Mouse (Mus musculus): ENCODE measurements around the gene Smim20.

Smim20 gene

DNA sequence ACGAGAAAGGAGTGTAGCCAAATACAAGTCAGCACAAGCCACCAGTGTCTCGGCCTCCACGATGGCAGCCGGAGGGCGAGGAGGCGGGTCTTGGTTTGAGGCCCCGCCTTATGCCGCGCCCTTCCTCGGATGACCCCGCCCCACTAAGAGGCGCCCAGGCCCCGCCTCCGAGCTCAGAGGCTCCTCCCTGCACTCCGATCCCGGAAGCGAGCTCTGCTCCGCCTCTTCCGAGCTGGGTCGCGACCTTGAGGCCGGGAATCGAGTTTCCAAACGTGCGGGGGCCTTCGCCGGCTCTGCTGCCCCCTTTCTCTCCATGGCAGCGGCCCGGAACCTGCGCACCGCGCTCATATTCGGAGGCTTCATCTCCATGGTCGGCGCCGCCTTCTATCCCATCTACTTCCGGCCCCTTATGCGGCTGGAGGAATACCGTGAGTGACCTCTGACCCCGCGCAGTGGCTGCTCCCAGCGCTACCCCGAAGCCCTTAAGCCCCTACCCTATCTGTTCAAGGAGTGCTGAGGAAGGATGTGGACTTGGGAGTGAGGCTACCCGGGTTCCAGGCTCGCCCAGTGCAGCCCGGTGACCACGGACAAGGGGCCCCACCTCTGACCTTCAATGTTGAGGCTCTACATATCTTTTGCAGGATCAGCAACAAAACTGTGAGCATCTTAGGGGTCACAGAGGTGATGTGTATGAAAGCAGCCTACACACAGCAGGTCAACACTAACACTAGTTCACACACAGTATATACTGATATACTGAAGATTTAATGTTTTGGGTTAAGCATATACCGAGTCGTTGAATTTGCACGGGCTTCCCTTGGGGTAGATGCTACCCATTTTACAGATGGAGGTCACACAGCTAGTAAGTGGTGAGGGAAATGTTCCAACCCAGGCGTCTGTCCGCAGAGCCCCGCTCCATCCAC is at the start of gene Smim20:
Smim20 (plus strand) TSS at position 153 of the 923 bp plus-strand sequence.
- DNase-seq = peak; percentile 85

DNA sequence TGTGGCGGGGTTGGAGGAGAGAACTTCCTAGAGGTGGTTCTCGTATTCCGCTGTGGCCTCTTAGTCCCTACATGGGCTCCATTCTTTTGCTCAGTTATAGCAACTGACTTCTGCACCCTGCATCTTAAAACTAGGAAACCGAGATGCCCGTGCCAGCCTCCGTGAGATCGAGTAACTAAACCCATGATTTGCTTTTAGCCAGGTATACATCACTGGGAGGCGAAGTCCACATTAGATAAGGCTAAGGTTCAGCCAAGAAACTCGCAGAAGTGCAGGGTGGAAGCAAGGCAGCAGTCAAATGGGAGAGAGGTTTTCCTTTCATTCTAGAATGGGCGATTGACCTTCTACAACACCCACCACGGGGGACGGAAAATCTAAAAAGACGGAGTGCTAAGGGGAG is 41.4 kb upstream of the Smim20 start:
- no peak for DNase-seq

DNA sequence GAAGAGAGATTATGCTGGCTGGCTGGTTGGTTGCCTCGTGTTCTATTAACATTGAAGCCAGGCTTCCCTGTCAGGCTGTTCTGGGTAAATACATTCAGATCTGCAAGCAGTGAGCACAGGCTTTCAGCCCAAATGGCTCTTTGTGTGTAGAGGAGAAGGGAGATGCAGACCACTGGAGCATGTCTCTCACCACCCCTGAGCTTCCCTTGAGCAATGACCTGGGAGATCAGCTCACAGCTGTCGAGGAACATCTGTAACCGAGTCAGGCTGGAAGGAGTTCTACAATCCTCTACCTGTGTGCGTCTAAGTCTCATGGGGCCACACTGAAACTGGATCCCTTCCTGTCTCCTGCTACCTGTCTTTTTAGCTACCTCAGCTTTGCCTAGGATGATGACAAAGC is 36.3 kb upstream of the Smim20 start:
- DNase-seq = no peak

DNA sequence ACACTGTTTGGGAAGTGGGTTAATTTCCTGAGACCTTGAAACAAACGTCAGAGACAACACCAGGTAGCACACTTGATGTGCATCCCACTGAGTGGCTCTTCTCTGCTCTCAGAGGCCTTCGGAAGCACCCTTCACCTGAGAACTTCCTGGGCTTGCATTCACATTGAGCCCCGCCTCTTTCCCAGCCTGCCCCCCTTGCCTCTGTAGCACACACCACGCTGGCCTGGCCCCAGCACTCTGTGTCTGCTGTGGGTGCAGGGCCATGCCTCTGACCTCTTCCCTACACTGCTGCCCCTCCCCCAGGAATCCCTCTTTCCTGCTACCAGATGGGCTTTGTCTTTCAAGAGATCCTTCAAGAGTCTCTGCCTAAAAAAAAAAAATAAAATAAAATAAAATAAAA is 31.3 kb upstream of the Smim20 start:
- no peak for DNase-seq

DNA sequence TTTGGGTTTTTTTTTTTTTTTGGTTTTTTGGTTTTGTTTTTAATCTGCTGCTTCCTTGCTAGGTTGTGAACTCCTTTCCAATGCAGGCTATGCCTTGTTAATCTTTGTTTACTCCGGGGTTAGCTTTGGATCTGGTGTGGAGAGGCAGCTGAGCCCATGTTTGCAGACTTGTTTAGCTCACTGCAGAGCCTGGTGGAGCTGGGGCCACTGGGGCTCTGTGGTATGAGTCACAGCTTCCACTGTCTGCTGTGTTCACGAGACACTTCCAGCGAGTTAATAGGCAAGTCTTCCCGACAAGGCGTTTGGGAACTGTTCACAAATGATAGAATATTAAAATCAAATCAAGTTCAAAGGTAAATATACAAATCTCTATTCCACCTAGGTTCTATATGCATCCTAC is 30.7 kb upstream of the Smim20 start:
- no peak for DNase-seq

DNA sequence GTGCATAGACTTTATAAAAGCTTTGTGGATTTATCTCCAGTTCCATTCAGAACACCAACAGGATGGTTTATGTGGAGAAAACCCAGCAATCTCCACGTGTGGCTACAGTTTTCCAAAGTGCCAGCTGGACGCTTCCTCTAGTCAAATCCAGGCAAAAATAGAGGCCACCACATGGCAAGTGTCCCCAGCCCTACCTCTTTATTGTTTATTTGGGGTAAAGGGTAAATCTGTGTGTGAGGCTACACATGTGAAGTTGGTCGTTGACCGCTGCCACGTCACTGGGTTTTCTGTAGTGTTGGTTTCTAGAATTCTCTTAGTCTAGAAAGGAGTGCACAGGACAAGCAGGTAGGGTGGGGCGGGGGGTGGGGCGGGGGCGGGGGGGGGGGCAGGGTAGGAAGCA is 30.1 kb upstream of the Smim20 start:
- DNase-seq = peak; percentile 43

DNA sequence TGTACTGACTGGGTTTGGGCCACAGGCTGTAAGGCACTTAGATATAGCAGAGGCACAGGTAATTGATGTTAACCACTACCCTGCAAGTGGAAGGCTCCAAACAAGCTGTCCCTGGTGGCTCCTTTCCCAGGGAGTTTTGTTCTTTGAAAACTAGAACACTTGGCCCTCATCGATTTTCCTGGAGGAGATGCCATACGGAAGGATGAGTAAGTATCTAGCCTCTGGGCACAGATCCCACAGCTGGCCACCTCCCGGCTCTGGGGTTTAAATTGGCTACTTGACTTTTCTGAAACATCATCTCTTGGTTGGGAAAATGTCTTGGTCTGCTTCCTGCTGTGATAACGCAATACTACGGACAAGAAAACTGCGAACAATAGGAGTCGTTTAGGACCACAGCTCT is 28.1 kb upstream of the Smim20 start:
- no peak for DNase-seq

DNA sequence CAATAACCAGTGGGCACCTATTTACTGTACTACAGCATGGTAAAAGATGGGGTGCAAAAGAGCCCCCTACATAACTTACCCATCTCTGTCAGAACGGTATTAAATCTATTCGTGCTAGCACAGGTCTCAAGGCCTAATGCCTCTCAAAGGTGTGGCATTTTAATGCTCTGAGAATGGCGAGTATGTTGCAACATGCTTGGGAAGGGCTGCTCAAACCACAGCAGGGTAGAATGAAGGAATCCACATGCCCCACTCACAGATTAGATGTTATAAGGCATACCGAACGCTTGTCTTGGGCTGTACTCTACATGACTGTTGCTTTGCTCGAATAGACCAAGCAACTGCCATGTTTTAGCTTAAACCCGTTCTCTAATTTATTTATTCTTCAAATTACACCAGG is 27.7 kb upstream of the Smim20 start:
- no peak for DNase-seq

DNA sequence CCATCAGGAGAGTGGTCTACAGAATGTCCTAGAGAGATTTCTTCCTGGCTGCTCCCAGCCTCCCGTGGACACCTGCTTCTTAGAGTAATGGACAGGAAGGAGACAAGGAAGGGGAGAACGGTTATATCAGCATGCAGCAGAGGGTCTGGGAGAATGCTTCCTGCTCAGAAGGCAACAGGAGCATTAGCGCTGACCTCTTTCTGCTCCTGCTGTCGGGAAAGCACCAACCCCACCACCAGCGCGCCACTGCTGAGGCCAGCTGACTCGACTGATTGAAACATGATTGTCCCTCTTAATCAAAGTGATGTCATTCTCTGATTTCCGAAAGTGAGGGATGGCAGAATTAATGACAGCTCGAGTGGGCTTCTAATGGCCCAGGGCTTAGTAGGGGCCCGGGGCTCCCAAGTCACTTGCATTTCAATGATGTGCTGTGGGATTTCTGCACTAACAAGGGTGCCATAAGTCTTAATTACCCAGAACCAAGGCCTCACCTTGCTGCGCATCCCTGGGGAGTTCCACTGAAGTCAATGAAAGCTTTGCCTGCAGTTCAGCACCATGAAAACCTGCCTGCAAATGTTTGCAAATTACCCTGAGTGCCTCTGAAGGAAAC is 26.9 kb upstream of the Smim20 start:
- DNase-seq = no peak

DNA sequence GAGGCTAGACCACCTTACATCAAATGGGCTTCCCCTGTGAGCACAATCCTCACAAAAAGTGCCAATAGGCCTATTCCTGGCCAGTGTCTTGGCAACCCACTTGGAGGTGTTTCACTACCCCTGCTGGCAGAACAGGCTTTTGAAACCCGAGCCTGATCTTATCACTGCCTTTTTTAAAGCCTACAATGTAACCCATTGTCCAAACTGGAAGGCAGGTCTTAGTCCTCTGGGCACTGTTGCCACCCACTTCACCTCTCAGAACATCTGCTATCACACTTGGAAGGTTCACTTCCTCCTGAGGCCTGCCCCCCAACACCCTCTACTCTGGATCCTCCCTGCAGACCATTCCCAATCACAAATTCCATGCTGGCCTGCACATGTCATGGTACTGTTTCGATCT is 25.8 kb upstream of the Smim20 start:
- DNase-seq = no peak

DNA sequence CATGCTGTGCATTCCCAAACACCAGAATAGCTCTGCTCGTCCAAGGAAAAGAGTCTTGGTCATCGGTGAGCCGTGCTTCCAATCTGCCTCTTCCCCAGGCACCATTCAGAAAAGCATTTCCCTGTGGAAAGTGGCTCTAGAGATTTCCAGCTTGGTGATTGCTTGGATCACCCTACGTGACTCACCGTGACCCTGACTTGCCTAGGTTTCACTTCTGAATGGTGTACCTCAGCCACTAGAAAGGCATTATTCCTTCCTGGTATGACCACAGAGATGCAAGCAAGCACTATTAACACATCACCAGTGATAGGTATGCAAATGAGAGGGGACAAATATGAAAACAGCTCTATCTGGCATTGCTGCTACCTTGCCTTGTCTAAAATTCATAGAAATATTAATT is 24.9 kb upstream of the Smim20 start:
- DNase-seq = no peak

DNA sequence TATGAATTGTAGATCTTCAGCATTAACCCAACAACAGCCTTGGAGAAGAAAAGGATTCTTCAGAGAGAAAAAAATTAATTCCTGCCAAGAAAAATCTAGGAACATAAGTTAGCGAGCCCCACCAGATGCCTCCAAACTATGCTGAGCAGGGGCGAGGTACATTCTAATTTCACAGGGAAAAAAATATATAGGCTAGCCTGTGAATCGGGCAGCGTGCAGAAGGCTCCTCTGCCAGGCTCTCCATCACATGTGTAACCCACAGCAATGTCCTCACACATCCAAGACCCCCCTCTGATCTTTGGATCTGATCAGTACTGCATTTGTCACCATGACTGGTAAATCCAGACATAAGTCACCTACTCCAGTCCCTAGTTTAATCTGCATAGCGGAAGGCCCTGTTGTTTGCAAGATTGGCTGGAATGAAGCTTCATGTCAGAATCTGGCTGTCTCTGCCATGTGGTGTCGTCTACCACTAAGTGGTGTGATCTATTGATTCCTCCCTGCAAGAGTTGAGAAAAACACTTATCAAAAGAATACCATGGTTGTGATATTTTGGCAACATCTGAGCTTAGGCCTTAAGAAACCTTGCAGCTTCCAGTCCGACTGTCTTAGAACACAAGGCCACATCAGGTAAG is 23.9 kb upstream of the Smim20 start:
- DNase-seq = no peak

DNA sequence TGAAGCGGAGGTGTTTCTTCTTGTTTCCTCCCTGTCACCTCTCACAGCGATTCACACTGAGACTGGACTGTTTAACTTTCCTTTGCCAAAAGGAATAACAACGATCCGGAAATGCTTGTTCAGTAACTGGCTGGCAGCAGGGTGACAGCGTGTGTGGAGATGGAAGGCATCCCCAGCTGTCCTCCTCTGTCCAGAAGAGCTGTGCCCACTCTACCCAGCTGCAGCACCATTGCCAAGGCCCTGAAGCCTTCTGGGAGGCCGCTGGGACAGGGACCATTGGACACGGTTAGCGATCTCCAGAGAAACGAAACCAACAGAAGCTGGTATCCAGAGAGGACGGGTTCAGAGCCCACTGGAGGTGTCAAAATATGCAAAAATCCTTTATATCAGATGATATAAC is 22.9 kb upstream of the Smim20 start:
- no peak for DNase-seq

DNA sequence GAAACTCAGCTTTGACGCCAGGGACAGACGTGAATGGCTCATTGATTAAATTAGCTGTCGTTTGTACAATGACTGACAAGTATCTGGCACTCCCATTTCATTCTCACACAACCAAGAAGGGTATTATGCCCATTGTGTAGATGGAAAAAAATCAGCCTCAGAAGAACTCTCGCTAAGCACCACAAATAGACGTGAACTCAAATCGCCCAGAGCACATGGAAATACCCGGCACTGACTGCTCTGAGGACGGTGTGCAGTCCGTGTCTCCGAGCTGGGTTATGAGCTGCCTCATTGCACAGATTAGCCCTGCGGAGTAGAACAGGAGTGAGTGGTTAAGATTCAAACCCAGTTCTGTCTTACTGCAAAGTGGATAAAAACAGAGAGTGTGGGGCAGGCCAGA is 18.4 kb upstream of the Smim20 start:
- DNase-seq = no peak

DNA sequence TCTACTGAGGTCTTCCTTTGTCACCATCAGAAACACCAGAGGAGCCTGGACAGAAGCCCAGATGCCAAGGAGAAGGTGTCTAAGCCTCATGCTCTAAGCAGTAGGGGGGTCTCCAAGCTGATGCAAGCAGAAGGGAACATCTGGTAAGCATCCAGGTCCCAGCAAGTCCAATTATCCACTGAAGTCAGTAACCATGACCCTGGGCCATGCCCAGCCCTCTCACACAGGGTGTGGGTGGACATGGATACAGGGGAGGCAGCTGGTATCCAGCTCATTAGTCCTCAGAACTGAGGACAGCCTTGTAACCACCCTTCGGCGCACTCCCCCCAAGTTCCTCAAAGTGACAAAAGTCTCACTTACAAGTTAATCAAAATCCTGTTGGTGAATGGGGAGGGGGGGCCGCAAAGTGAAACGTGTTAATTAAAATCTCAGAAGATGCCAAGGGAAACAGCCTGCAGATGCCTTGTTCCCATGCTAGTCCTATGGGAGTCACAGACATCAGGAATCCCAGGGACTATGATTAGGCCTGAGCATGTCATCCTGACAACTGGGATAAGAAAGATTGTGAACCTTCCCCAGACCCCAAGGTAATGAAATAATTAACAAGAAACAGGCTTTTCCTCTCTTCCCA is 17.3 kb upstream of the Smim20 start:
- no peak for DNase-seq

DNA sequence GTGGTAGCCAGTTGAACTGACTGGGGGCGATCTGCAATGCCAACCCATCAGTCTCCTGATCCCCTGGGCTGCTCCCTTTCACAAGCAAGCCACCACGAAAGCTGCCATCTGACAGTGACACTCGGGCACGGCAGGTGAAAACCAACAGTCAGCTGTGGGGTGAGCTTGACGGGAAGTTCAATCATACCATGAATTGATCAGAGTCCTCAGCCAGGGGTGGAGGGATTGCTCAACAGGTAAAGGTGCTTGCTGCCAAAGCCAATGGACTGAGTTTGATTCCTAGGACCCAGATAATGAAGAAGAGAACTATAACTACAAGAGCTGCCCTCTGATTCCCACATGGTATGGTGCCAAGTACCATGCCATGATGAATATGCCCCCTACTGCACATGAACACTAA is 12.7 kb upstream of the Smim20 start:
- no peak for DNase-seq

DNA sequence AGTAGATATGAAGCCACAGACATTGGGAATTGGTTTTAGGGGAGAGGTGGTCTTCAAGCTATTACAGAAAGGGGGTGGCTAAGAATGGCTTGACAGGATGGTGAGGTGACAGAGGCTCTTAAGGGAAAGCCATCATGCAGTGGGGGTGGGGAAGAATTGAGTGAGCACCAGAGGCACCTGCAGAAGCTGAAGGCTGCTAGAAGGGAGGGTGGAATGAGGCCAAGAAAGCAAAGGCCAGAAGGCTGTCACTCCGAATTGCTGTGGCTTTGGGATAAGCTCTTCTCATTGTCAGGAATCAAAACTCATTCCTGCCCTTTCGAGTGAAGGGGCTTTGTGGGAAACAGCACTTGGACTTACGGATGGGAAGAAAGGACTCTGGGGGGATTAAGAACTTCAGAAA is 12.1 kb upstream of the Smim20 start:
- DNase-seq = no peak

DNA sequence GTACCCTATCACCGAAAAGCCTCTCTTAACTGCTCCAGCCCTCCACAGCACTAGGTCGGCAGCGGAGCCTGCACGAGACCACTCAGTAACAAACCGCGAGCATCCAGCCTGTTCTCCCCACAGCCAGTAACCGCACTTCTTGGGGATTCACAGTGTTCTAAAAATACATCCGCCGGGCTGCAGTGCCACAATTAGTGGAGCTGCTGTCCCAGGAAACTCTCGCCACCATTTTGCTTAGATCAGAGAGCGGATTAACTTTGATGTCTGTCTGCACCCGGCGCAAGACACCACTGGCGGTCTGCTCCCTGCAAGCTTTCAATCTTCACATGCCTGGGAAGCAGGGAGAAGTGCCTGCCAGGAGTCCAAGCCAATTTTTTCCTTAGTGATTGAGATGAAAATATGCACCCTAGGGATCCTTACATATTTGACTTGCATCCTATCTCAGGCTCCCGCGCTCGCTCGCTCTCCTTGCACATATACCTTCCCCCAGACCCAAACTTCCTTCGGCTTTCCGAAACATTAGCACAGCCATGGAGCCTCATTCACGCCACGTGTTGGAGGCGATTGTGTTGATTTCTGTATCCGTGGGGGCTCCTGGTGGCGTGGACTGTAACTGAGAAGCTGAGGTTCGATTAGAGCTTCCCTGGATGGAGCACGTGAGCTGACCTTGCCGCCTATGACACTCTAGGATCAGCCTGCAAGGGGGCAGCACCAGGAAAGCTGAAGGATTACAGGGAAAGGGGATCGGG is 8.7 kb upstream of the Smim20 start:
- peak; percentile 44 for DNase-seq

DNA sequence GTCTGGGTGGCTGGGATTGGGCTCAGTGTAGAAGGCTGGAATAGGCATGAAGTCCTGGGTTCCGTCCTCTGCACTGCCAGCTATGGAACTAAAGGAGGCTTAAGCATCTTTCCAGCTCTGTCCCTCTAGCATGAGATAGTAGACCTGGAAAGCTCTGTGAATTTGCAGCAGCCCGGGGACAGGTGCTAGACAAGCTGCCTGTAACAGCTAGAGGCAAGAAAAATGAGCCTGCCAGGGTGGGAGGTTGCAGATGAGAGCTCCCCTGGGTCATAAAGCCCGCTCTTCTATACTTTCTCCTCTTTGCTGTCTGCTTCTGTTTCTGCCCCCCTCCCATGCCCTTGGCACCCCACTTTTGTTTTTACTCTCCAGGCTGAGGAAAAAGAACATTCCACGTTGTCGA is 7.0 kb upstream of the Smim20 start:
- DNase-seq = no peak

DNA sequence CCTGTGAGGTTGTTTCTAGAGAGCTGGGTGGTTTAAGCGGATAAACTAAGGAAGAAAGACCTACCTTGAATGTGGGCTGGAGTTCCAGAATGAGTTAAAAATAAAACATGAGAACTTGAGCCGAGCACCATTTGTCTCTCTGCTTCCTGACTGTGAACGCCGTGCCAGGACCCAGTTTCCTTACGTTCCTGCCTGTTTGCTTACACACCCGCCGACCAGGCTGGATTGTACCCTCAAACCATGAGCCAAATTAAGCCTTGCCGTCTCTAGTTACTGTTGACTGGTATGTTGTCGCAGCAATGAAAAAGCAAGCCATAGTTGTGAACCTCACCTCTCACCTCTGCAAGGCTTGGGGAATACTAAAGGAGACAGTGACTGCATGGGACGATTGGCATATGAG is 4.9 kb upstream of the Smim20 start:
- DNase-seq = no peak

DNA sequence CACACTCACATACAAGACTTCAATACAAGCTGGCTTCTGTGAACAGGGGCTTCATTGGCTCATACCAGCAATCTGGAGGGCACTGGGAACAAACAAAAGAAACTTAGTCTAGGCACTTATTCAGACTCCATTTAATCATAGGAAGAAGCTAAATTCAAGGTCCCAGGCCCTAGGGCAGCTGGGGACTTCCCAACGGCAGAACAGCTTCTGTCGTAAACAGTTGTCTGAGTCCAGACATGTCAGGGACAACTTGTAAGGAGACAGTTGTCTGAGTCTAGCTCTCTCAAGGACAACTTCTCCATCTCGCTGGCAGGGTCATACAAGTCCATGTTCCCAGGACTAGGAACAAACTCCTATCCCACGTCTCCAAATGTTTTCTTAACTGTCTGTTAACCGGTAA is 2.8 kb upstream of the Smim20 start:
- DNase-seq = no peak

DNA sequence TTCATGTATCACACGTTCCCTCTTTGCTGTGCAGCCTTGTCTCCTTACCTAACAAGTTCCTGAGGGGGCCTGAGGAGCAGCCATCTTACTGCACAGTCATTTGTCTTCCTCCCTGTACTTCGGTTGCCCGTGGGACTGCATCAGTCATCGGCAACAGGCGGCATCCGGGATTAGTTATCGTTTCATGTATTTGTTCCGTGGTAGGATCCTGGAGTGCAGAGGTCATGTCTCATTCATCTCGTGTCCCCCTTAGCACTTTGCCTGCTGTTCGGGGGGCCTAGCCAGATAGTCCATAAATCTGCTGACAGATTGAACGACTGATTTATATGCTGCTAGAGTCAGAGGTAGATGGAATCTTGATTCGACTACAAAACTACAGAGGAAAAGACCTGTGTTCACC is 1.1 kb upstream of the Smim20 start:
- no peak for DNase-seq

DNA sequence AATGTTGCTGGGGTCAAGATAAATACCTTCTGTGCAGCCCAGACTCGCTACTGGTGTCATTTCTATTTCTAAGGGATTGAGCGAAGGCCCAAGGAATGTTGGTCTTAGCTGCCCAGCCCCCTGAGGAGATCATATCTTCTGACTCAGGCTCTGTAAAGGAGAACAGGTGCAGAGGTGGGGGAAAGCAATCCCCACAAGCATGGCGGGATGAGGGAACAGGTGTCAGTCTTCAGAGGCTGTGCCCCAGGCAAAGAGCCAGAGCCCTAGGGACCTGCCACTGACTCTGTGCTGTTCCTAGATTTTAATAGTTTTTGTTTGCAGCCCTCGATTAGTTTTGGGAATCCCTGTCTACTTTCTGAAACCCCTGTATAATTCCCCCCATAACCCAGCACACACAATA is 702 bp upstream of the Smim20 start:
- peak; percentile 41 for DNase-seq

All from cerebellum, adult 9-10 months (tissue).